Mouse (Mus musculus) liver, embryonic 11.5 days (tissue): ENCODE data around the gene Cldn13. TPM values are rescaled to one million over a fixed set of nuclear protein-coding genes. Genes with fewer than 3 reads are reported as not detected.
"Not testable (repeated sequence)": the region's sequence is repeated elsewhere in the genome, so short reads cannot be mapped to it uniquely, and the experiment has no call there.

ENCODE experiments used
- ATAC-seq: fragments of 200-750 bp; cut with Nextera tagmentation; replicated peaks from 2 replicates; pipeline ENCODE4 v1.8.0; 2017; ENCODE audit warnings: moderate number of reproducible peaks, mild to moderate bottlenecking, moderate TSS enrichment, moderate library complexity; ENCODE audit not compliant: low FRiP score
- DNase-seq: peaks from one replicate; pipeline ENCODE4 v3.0.0-alpha.2; 2017; ENCODE audit warnings: low spot score
- H3K27ac ChIP-seq: fragments of 300-500 bp; sonication (generic); 2 replicates; pipeline ENCODE4 v1.5.1; 2014; ENCODE audit warnings: mild to moderate bottlenecking, low read depth, low read length, control low read depth
- H3K27me3 ChIP-seq: fragments of 300-500 bp; sonication (generic); replicated peaks from 2 replicates; pipeline ENCODE4 v1.6.1; 2014; ENCODE audit warnings: low read length, mixed read lengths; ENCODE audit not compliant: control insufficient read depth, insufficient read depth
- H3K36me3 ChIP-seq: fragments of 300-500 bp; sonication (generic); 2 replicates; pipeline ENCODE4 v1.6.1; 2014; ENCODE audit warnings: mild to moderate bottlenecking, low read length, moderate library complexity, mixed read lengths; ENCODE audit not compliant: control insufficient read depth, insufficient read depth
- H3K4me1 ChIP-seq: fragments of 300-500 bp; sonication (generic); replicated peaks from 2 replicates; pipeline ENCODE4 v1.6.1; 2014; ENCODE audit warnings: low read length, mixed read lengths; ENCODE audit not compliant: control insufficient read depth, insufficient read depth
- H3K4me2 ChIP-seq: fragments of 300-500 bp; sonication (generic); 2 replicates; pipeline ENCODE4 v1.6.1; 2014; ENCODE audit warnings: mild to moderate bottlenecking, control low read depth, moderate library complexity
- H3K4me3 ChIP-seq: fragments of 300-500 bp; sonication (generic); 2 replicates; pipeline ENCODE4 v1.5.1; 2014; ENCODE audit warnings: low read depth, low read length, control low read depth
- H3K9ac ChIP-seq: fragments of 300-500 bp; sonication (generic); 2 replicates; pipeline ENCODE4 v1.6.1; 2014; ENCODE audit warnings: low read depth, low read length, control low read depth
- H3K9me3 ChIP-seq: fragments of 300-500 bp; sonication (generic); 2 replicates; pipeline ENCODE4 v1.6.1; 2016; ENCODE audit warnings: low read length, inconsistent platforms, mixed read lengths; ENCODE audit not compliant: control insufficient read depth
- WGBS: fragments of 180-500 bp; shearing (Covaris S2); extraction: QIAGEN DNeasy Blood & Tissue Kit; methylation state at CpG from one replicate; pipeline ENCODE4 v1.1.7; 2014; 5-methylcytosine and 5-hydroxymethylcytosine counted together
- polyA plus RNA-seq: library from polyadenylated mRNA; unstranded; fragments of >200 nt; fragmentation: Nextera tagmentation; extraction: Ambion mirVana; gene quantifications from 2 replicates; pipeline ENCODE4 v1.2.1, GENCODE M21; 2014

Cldn13 gene
- polyA plus RNA-seq, result 115 and 120 TPM in 2 replicates

DNA sequence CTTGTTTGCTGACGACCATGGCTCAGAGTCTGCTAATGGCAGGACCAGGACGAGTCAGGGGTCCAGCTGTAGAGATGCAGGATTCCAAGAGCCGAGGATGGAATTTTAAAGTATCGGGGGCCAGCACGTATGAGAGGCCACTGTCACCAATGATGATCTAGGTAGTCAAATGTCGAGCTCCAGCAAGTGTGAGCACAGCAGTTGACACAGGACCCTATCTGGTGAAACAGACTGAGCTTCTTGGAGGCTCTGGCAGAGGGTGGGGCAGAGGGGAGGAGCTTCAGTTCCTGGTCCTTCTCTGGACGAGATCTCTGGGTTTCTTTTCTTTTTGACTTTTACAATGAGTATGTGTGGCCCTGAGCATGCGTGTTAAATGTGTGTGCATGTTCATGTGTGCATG is at the start of gene Cldn13:
Gene Cldn13, minus strand, starts transcription at position 216 of the 400 bp plus-strand sequence.
- DNase-seq (no peak), ATAC-seq (peak; percentile 76)
- H3K9me3 ChIP-seq, result no peaks in the 10 kb centered on the region
- peak within 1 kb of the TSS; percentile 60 for H3K4me2 ChIP-seq
- H3K4me1 ChIP-seq, result peaks cover 25% of the 10 kb centered on the region
- H3K9ac ChIP-seq, result peak within 1 kb of the TSS; percentile 82
- peak within 1 kb of the TSS; percentile 64 for H3K4me3 ChIP-seq
- H3K36me3 ChIP-seq, result no peaks in the 10 kb centered on the region
- peak within 1 kb of the TSS; percentile 97 for H3K27ac ChIP-seq
- WGBS, result 53% methylated on average over 8 of the region's 8 CpGs
- no peaks in the 10 kb centered on the region for H3K27me3 ChIP-seq

GRCm38 (mm10) chr5:134964655-134965054 is 49.3 kb upstream of the Cldn13 start:
- not testable (repeated sequence) for H3K27me3 ChIP-seq, H3K9me3 ChIP-seq, H3K4me2 ChIP-seq, H3K9ac ChIP-seq, H3K4me1 ChIP-seq, ATAC-seq, DNase-seq, H3K4me3 ChIP-seq, H3K36me3 ChIP-seq, H3K27ac ChIP-seq

- peaks cover 5% of the 10 kb centered on the region for H3K4me1 ChIP-seq
- H3K27me3 ChIP-seq, result no peaks in the 10 kb centered on the region
- no peak overlapping the region for H3K9ac ChIP-seq
- no peak overlapping the region for H3K27ac ChIP-seq
- ATAC-seq (no peak), DNase-seq (no peak)
- no peak overlapping the region for H3K4me3 ChIP-seq
- H3K36me3 ChIP-seq, result no peaks in the 10 kb centered on the region
- WGBS, result 45% methylated on average over 5 of the region's 5 CpGs
- no peak overlapping the region for H3K4me2 ChIP-seq
- no peaks in the 10 kb centered on the region for H3K9me3 ChIP-seq
These were observed 48.2 kb upstream of the Cldn13 start for GRCm38 (mm10) chr5:134963546-134963945.

DNA sequence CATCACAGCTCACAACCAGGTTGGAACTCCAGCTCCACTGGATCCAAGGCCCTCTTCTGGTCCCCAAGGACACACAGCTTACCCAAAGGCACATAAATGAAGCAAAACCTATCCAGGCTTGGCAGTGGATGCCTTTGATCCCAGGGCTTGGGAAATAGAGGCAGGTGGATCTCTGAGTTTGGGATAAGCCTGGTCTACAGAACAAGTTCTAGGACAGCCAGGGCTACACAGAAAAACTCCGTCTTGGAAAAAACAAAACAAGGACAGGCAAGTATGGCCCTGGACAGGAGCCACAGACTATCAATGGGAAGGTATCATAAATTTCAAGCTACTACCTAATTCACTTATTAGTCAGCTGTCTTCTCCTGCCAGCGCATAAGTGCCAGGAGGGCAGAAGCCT is 46.2 kb upstream of the Cldn13 start:
- no peak overlapping the region for H3K4me2 ChIP-seq
- ATAC-seq, result no peak

GRCm38 (mm10) chr5:134960430-134960829 is 45.1 kb upstream of the Cldn13 start:
- Histone ChIP-seq H3K27me3 (no peaks in the 10 kb centered on the region), H3K9ac (no peak overlapping the region), H3K4me2 (no peak overlapping the region), H3K9me3 (no peaks in the 10 kb centered on the region), H3K4me1 (peaks cover 4% of the 10 kb centered on the region; the same call in 1 of the 2 replicates), H3K27ac (no peak overlapping the region), H3K4me3 (no peak overlapping the region), H3K36me3 (no peaks in the 10 kb centered on the region)
- no peak for ATAC-seq
- 69% methylated on average over 2 of the region's 2 CpGs for WGBS
- DNase-seq, result no peak

More for the DNA sequence above, 46.2 kb upstream of the Cldn13 start:
- H3K36me3 ChIP-seq, result no peaks in the 10 kb centered on the region
- H3K9me3 ChIP-seq, result no peaks in the 10 kb centered on the region
- H3K4me3 ChIP-seq, result no peak overlapping the region
- H3K27ac ChIP-seq, result no peak overlapping the region
- no peaks in the 10 kb centered on the region for H3K27me3 ChIP-seq
- DNase-seq, result no peak
- H3K9ac ChIP-seq, result no peak overlapping the region
- WGBS, result 92% methylated on average over 2 of the region's 2 CpGs
- H3K4me1 ChIP-seq, result peaks cover 9% of the 10 kb centered on the region

- ATAC-seq (no peak), DNase-seq (no peak)
- WGBS, result 69% methylated on average over 7 of the region's 7 CpGs
- Histone ChIP-seq H3K27me3 (no peaks in the 10 kb centered on the region), H3K27ac (no peak overlapping the region), H3K4me2 (no peak overlapping the region), H3K4me1 (peaks cover 4% of the 10 kb centered on the region; the same call in 1 of the 2 replicates), H3K4me3 (no peak overlapping the region), H3K36me3 (no peaks in the 10 kb centered on the region), H3K9ac (no peak overlapping the region), H3K9me3 (no peaks in the 10 kb centered on the region)
These were observed 43.8 kb upstream of the Cldn13 start for GRCm38 (mm10) chr5:134959114-134959513.

DNA sequence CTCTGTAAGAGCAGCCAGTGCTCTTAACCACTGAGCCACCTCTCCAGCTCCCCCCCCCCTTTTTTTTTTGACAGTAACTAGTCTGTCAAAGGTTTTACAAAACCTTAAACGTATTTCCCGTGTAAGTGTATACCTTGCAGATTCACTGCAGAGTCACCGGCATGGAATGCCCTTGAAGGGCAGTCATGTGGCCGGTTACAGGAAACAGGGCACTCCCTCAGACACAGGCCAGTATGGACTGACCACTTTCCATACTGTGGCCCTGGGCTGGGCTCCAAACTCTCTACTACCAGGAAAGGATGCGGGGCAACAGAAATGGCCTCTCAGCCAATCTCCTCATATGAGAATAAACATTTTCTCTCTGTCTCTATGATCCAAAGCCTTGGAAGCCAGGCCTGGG is 40.2 kb upstream of the Cldn13 start:
- no peak for ATAC-seq
- no peak overlapping the region for H3K27ac ChIP-seq

GRCm38 (mm10) chr5:134951053-134951884 is 35.9 kb upstream of the Cldn13 start:
- H3K27ac ChIP-seq, result no peak overlapping the region
- H3K9me3 ChIP-seq, result no peaks in the 10 kb centered on the region
- 14% methylated on average over 19 of the region's 19 CpGs for WGBS
- H3K4me3 ChIP-seq, result 0 out of 2 replicates have a peak overlapping the region, but pooled peaks have one; percentile 4
- peak overlapping the region; percentile 52 for H3K4me2 ChIP-seq
- ATAC-seq (no peak), DNase-seq (no peak)
- H3K9ac ChIP-seq, result 0 out of 2 replicates have a peak overlapping the region, but pooled peaks have one; percentile 23
- H3K27me3 ChIP-seq, result peaks cover 8% of the 10 kb centered on the region
- H3K36me3 ChIP-seq, result no peaks in the 10 kb centered on the region
- peaks cover 11% of the 10 kb centered on the region for H3K4me1 ChIP-seq

More for the DNA sequence above, 40.2 kb upstream of the Cldn13 start:
- Histone ChIP-seq H3K9ac (no peak overlapping the region), H3K36me3 (no peaks in the 10 kb centered on the region), H3K27me3 (no peaks in the 10 kb centered on the region), H3K4me1 (peaks cover 11% of the 10 kb centered on the region), H3K4me2 (no peak overlapping the region), H3K4me3 (no peak overlapping the region), H3K9me3 (no peaks in the 10 kb centered on the region)
- 71% methylated on average over 5 of the region's 5 CpGs for WGBS
- no peak for DNase-seq

- no peak overlapping the region for H3K27ac ChIP-seq
- no peak overlapping the region for H3K4me2 ChIP-seq
- H3K9me3 ChIP-seq, result no peaks in the 10 kb centered on the region
- ATAC-seq (no peak), DNase-seq (no peak)
- H3K4me1 ChIP-seq, result peaks cover 12% of the 10 kb centered on the region
- no peak overlapping the region for H3K9ac ChIP-seq
- H3K27me3 ChIP-seq, result peaks cover 16% of the 10 kb centered on the region
- WGBS, result 53% methylated on average over 4 of the region's 4 CpGs
- no peak overlapping the region for H3K4me3 ChIP-seq
- no peaks in the 10 kb centered on the region for H3K36me3 ChIP-seq
These were observed 32.7 kb upstream of the Cldn13 start for GRCm38 (mm10) chr5:134948085-134948439.
